Mouse (Mus musculus) C2C12 (cell line): Measurements from ENCODE around the gene Hjurp. TPM values are rescaled to one million over a fixed set of nuclear protein-coding genes. Genes with fewer than 3 reads are reported as not detected.

ENCODE experiments used
- H3K27me3 ChIP-seq: one replicate; pipeline ENCODE4 v1.6.1; 2011; ENCODE audit not compliant: control insufficient read depth, insufficient read depth, insufficient read length
- H3K36me3 ChIP-seq: one replicate; pipeline ENCODE4 v1.6.1; 2011; ENCODE audit not compliant: control insufficient read depth, insufficient read depth
- H3K4me3 ChIP-seq: one replicate; pipeline ENCODE4 v1.5.1; 2011; ENCODE audit warnings: mild to moderate bottlenecking, control low read depth; ENCODE audit not compliant: poor library complexity, insufficient read depth, severe bottlenecking
- H3K79me2 ChIP-seq: one replicate; pipeline ENCODE4 v1.6.1; 2011; ENCODE audit not compliant: control insufficient read depth, insufficient read depth
- H3K79me3 ChIP-seq: one replicate; pipeline ENCODE4 v1.6.1; 2011; ENCODE audit warnings: low read depth, control low read depth
- H3ac ChIP-seq: one replicate; pipeline ENCODE3; 2011; ENCODE audit warnings: low read depth; ENCODE audit not compliant: control insufficient read depth, insufficient read length
- CEBPB ChIP-seq: IDR thresholded peaks from one replicate; pipeline ENCODE4 v1.6.1; 2011; ENCODE audit warnings: low read depth, mild to moderate bottlenecking, control low read depth, moderate library complexity
- CTCF ChIP-seq: IDR thresholded peaks from one replicate; pipeline ENCODE4 v1.5.1; 2011; ENCODE audit not compliant: control insufficient read depth, insufficient read depth, insufficient read length
- FOSL1 ChIP-seq: IDR thresholded peaks from one replicate; pipeline ENCODE4 v1.8.0; 2011; ENCODE audit warnings: mild to moderate bottlenecking, low read length; ENCODE audit not compliant: poor library complexity, insufficient read depth, severe bottlenecking
- MAX ChIP-seq: IDR thresholded peaks from one replicate; pipeline ENCODE4 v1.6.1; 2011; ENCODE audit warnings: mild to moderate bottlenecking, control low read depth
- MYOD1 ChIP-seq: IDR thresholded peaks from one replicate; pipeline ENCODE4 v1.6.1; 2011; ENCODE audit warnings: low read depth; ENCODE audit not compliant: control insufficient read depth, insufficient read length
- MYOG ChIP-seq: IDR thresholded peaks from one replicate; pipeline ENCODE4 v1.6.1; 2011; ENCODE audit not compliant: control insufficient read depth, insufficient read length; ENCODE audit errors: extremely low read depth
- USF1 ChIP-seq: IDR thresholded peaks from one replicate; pipeline ENCODE4 v1.6.1; 2011; ENCODE audit warnings: low read depth, mild to moderate bottlenecking, control low read depth, moderate library complexity
- polyA plus RNA-seq: library from polyadenylated mRNA; unstranded; fragments of >200 nt; fragmentation: generic; extraction: Trizol; gene quantifications from one replicate; pipeline ENCODE4 v1.2.1, GENCODE M21; 2012; ENCODE audit warnings: missing spikeins

The Hjurp gene
- polyA plus RNA-seq, 1 experiment: 54.4 TPM

DNA sequence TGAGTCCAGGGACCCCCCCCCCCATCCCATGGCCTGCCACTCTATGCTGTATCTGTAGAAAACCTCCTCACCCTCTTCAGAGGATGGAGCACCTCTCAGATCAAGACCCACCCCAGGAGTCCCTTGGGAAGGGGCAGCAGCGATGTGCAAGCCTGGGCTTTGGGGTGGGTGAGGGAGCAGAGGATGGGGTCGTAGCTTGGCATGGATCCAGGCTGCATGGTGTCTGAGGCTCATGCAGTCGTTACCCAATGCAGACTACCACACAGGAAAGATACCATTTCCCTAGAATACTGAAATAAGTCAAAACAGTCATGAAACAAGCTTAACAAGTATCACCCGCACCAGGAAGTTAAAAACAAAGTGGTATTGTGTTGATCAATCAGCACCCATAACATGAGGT, 28.8 kb downstream of the Hjurp start:
- H3K36me3 ChIP-seq: no peaks in the 10 kb centered on the region
- H3ac ChIP-seq: no peak overlapping the region
- H3K79me3 ChIP-seq: no peaks in the 10 kb centered on the region
- peaks cover 21% of the 10 kb centered on the region for H3K27me3 ChIP-seq
- no peaks in the 10 kb centered on the region for H3K79me2 ChIP-seq
- no peak overlapping the region for H3K4me3 ChIP-seq
- TF ChIP-seq MYOG (no peak), USF1 (no peak), CEBPB (no peak), MAX (no peak), FOSL1 (no peak), MYOD1 (no peak), CTCF (no peak)

DNA sequence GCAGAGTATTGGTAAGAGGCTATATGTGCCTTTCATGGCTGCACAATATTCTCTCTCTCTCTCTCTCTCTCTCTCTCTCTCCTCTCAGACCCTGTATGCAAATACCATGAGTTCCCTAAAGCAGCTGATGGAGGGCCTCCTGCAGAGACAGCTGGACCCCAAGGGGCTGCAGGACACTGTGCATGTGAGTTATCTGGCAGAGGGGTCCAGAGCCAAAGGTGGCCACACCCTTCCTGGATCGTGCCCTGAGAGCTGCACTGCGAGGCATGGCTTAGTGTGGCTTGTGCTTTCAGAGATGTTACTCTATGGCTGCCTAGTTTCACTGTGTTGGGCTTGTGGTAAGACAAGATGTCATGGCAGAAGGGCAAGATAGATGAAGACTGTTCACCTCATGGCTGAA, 29.8 kb downstream of the Hjurp start:
- H3K79me2 ChIP-seq: no peaks in the 10 kb centered on the region
- TF ChIP-seq FOSL1 (no peak), MYOD1 (no peak), USF1 (no peak), CEBPB (no peak), CTCF (no peak), MAX (no peak), MYOG (no peak)
- H3ac ChIP-seq: no peak overlapping the region
- H3K27me3 ChIP-seq: peaks cover 27% of the 10 kb centered on the region
- H3K36me3 ChIP-seq: no peaks in the 10 kb centered on the region
- H3K4me3 ChIP-seq: no peak overlapping the region
- no peaks in the 10 kb centered on the region for H3K79me3 ChIP-seq

DNA sequence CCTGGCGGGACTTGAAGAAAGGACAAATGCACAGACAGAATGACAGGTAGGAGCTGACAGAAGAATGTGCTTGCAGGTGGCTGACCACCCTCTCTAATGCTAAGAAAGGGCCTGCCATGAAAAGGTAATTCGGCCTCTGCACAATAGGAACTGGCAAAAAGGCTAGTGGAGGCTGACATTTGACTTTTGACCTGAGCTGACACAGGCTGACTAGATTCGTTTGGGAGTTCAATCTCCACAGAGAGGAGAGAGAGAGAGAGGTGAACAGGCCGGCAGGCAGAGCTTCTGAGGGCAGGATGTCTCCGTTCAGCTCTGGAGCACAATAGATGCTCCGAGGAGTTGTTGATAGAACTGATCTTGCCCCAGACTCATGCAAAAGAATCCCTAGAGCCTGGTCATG, 31.0 kb downstream of the Hjurp start:
- Histone ChIP-seq H3K27me3 (peaks cover 26% of the 10 kb centered on the region), H3K4me3 (no peak overlapping the region), H3K79me2 (no peaks in the 10 kb centered on the region), H3K79me3 (no peaks in the 10 kb centered on the region), H3ac (no peak overlapping the region), H3K36me3 (no peaks in the 10 kb centered on the region)
- no peak for TF ChIP-seq MYOG
- no peak for TF ChIP-seq MYOD1
- no peak for TF ChIP-seq CTCF
- no peak for TF ChIP-seq USF1
- TF ChIP-seq MAX: no peak
- no peak for TF ChIP-seq FOSL1
- no peak for TF ChIP-seq CEBPB

DNA sequence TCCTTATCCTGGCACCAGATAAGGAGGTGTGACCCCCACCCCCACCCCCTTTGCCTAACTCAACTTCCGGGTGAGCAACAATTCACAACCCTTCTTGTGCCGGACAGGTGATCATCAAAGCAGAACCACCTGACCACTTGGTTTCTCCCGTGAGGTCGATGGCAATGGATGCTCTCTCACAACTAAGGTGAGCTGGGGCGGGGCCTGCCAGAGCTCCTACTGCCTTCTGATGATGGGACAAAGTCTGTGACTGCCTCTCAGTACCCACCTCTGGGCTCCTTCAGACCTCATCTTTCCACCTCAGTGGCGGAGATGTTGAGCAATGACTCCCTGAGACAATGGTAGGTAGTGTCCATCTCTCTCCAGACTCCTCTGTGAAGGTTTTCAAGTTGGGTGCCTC, 31.6 kb downstream of the Hjurp start:
- H3K36me3 ChIP-seq: no peaks in the 10 kb centered on the region
- no peaks in the 10 kb centered on the region for H3K79me2 ChIP-seq
- TF ChIP-seq CTCF (no peak), MYOG (no peak), FOSL1 (no peak), MAX (no peak), CEBPB (no peak), USF1 (no peak)

DNA sequence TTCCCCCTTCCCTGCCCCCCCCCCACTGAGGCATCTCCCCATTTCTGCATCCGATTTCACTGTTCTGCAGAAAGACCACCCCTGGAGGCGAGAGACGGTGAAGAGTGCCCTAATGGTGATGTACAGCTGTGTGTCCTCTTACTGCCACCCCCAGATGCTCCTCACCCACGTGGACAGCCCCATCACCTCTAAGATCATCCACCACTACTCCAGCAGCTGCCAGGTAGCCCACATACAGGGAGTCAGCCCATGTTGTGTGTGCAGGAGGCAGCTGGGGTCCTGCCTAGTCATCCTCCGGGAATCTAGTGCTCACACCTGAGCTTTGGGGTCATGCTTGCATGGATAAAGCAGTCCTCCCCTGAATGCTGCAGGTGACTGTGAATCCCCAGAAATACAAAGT, 33.6 kb downstream of the Hjurp start:
- Histone ChIP-seq H3K79me2 (no peaks in the 10 kb centered on the region), H3K36me3 (no peaks in the 10 kb centered on the region), H3ac (no peak overlapping the region), H3K27me3 (peaks cover 20% of the 10 kb centered on the region), H3K79me3 (no peaks in the 10 kb centered on the region), H3K4me3 (no peak overlapping the region)
- no peak for TF ChIP-seq USF1

More for the DNA sequence above, 31.6 kb downstream of the Hjurp start:
- H3K27me3 ChIP-seq: peaks cover 26% of the 10 kb centered on the region
- H3K4me3 ChIP-seq: no peak overlapping the region
- no peaks in the 10 kb centered on the region for H3K79me3 ChIP-seq
- H3ac ChIP-seq: no peak overlapping the region

DNA sequence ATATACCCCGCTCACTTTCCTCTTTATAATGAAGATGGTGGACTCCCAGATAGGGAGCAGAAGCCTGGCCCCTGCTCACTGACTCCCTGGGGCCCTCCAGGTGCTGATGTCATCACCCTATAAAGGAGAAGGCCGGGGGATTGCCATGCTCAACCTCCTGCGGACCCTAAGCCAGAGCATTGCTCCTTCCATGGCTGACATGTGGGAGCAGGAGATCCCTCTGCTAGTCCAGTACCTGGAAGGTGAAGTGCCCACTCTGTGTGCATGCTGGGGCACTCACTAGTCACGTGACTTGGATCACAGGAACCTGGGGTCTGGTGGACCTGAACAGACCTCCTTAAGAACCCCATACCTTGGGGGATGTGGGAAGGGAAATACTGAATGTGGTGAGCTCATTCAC, 36.9 kb downstream of the Hjurp start:
- H3K79me3 ChIP-seq: no peaks in the 10 kb centered on the region
- TF ChIP-seq MYOG: no peak
- no peak for TF ChIP-seq CEBPB
- no peak for TF ChIP-seq FOSL1
- TF ChIP-seq USF1: no peak
- no peak overlapping the region for H3ac ChIP-seq
- peaks cover 31% of the 10 kb centered on the region for H3K27me3 ChIP-seq
- no peak overlapping the region for H3K4me3 ChIP-seq
- no peaks in the 10 kb centered on the region for H3K79me2 ChIP-seq
- no peaks in the 10 kb centered on the region for H3K36me3 ChIP-seq
